Mouse (Mus musculus) MEL-GATA-1-ER (cell line): Measurements from ENCODE around the gene Snrnp48.

Source experiments
- DNase-seq: peaks from one replicate; pipeline ENCODE4 v3.0.0-alpha.2; 2012; ENCODE audit warnings: low read depth; ENCODE audit errors: extremely low read depth

Gene Snrnp48

DNA sequence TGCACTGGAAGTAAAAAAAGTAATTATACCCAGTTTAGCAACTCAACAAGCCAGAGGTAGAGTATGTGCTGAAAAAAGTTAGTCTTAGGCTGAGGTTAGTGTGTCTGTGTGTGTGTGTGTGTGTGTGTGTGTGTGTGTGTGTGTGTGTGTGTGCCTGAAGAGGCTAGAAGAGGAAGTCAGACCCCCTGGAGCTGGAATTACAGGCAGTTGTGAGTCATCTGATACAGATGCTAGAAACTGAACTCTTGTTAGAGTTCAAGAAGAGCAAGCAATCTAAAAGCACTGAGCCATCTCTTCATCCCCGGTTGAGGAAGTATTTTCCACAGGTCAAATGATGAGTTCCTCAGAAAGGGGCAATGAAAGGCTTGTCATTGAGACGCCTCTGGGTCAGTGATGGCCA lies 54.2 kb downstream of the Snrnp48 start:
- DNase-seq: no peak

DNA sequence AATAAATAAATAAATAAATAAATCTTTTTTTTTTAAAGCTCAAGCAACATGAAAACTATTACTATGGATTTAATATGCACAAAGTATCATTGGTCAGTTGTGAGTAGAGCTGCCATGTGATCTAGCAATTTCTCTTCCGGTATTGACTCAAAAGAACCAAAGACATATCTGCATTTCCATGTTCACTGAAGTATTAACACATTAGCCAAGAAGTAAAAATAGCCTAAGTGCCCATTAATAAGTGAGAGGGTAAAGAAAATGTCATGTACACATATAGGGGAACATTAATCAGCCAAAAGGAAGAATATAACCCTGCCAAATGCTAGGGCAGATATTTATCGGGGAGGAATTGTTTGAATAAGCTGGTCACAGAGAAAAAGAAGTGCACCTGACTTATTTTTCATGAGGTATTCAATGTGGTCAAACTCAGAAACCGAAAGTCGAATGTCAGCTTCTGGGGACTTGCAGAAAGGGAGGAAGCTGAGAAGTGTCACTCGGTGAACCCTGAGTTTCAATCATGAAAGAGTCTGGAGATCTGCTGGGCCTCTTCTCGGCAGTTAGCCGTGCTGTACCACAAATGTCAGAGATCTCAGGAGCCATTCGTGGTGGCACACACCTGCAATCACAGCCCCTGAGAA lies 64.4 kb downstream of the Snrnp48 start:
- DNase-seq: no peak

DNA sequence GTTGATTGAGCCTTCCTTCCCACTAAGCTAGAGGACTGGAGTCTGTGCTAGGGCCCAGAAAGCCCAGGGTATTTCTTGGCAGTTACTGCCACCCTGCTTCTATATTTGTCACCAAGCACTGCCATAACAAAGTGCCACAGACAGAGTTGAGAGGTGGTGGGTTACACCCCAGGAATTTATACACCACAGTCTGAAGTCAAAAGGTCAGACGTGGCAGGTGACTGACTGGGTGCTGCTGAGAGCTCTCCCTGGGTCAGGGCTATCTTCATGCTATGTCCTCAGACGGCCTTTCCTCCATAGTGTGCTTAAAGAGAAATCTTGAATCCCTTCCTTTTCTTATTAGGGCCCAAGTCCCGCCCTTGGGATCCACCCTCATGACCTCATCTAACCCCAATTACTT lies 67.9 kb downstream of the Snrnp48 start:
- DNase-seq: no peak
